Mouse (Mus musculus) heart, adult 8-10 months (tissue): ENCODE data around the gene Mmp25. TPM values are rescaled to one million over a fixed set of nuclear protein-coding genes. Genes with fewer than 3 reads are reported as not detected.
"Not testable (repeated sequence)": the region's sequence is repeated elsewhere in the genome, so short reads cannot be mapped to it uniquely, and the experiment has no call there.

Source experiments
- DNase-seq: peaks from one replicate; pipeline ENCODE4 v3.0.0; 2022; ENCODE audit warnings: low spot score
- total RNA-seq, 4 experiments: library from RNA; stranded (reverse); gene quantifications; 2 replicates each; pipeline ENCODE4 v1.2.4; 2022

Gene Mmp25
- total RNA-seq, 4 experiments from 2014 or later = 0.06 TPM; not detected in 3

DNA sequence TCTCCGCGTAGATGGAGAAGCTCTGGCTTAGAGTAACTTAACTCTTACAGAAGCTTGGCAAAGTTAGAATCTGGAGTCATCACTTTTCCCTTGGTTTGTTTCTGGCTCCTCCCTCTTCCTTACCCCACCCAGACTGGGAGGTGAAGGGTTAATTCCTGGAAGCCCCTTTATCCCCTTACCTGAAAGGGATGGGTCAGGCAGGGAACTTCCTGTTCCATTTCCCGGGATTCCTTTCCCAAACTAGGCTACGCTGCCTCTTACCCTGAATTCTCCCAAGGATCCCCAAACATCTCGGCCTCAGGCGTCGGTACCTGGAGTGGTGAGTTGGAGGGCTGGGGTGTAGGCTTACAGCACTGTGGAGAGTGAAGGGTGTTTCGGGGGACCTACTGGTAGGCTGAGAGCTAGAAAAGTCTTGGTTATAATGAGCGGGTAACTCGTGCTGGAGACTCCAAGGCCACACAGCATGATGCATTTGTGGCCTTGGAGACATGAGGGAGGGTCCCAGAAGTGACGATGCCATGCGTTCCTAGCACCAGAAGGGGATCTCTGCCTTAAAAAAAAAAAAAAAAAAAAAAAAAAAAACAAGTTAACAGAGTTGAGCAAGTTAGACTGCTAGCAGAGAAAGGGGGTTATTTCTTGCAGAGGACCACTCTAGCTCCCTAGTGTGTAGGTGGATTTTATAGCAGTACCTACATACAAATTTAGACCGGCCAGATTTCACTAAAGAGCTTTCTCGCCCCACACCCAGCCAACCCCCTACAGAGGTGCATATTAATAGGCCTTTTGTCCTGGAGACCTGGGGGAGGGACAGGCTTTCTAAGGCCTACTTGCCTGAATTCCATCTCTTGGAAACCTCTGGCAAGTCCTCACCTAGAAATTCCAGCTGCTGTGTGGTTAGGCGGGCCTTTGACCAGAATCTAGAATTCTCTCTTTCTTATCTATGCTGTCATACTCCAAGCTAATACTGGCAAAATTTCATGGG lies 44.1 kb downstream of the Mmp25 start, which contains the start of gene Zscan10:
Gene Zscan10, plus strand, starts transcription at position 216 of the 982 bp plus-strand sequence.
- DNase-seq = no peak

GRCm38 (mm10) chr17:23599605-23600063 lies 45.4 kb downstream of the Mmp25 start:
- no peak for DNase-seq

DNA sequence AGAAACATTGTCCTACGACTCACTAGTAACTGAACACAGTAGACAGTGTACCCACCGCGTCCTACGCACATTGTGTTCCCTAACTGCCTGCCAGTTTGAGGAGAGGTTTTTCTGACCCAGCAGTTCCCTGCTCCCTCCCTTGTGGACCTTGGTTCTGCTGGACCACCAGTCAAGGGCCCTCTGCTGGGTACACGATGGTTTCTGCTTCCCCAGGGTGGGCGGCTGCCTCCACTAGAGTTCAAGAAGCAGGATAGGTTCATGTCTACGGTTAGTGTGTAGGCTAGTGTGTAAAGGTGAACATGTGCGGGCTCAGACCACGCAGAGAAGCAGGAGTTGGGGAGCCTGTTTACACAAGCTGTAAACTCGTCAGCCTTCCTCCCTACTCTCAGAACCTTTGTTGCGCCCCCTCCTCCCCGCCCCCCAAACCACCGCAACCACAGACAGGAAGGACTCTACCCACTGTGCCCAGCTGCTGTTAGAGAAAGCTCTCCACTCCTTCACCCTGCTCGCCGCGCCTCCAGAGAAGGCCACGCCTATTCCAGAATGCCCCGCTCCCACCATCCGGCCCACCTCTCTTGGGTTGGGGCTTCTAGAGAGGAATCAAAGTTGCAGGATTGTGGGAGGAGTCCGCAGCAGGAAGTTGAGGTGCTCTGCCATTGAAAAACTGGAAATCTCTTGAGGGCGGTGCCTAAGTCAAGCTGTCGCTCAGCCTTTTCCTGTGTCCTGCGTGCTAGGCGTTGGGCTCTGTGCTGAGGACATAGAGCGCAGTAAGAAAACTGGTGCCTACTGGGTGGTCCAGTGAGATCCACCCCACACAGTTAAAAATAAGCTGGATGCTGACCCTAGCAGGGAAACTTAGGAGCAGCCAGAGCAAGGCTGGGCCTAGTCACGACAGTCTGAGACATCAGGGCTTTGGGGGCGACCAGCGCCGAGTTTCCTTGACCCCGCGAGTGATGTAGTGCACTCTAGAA lies 46.2 kb downstream of the Mmp25 start, which contains the start of gene Zfp13:
Gene Zfp13, minus strand, starts transcription at position 906 of the 971 bp plus-strand sequence.
- DNase-seq = peak; percentile 91

GRCm38 (mm10) chr17:23595139-23595538 lies 49.9 kb downstream of the Mmp25 start:
- not testable (repeated sequence) for DNase-seq

GRCm38 (mm10) chr17:23592926-23593300 lies 52.2 kb downstream of the Mmp25 start:
- no peak for DNase-seq

- peak; percentile 89 for DNase-seq
These were observed 52.7 kb downstream of the Mmp25 start for GRCm38 (mm10) chr17:23592208-23592925.

DNA sequence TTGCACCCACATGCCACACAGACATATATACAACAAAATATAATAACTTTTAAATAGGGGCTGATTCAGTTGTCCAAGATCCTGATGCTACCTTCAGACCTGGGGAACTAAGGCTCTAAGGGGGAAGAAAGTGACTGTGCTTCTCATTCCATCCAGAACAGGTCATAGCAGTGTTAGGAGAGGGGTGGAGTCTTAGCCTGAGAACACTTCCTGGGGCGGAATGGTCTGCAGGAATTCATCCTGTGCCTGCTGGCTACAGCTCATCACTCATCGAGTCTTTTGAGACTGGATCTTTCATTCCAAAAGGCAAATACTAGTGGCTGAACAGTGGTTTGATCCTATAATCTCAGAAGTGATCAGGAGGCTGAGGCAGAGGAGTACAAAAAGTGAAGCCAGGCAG lies 57.8 kb downstream of the Mmp25 start:
- DNase-seq = no peak

DNA sequence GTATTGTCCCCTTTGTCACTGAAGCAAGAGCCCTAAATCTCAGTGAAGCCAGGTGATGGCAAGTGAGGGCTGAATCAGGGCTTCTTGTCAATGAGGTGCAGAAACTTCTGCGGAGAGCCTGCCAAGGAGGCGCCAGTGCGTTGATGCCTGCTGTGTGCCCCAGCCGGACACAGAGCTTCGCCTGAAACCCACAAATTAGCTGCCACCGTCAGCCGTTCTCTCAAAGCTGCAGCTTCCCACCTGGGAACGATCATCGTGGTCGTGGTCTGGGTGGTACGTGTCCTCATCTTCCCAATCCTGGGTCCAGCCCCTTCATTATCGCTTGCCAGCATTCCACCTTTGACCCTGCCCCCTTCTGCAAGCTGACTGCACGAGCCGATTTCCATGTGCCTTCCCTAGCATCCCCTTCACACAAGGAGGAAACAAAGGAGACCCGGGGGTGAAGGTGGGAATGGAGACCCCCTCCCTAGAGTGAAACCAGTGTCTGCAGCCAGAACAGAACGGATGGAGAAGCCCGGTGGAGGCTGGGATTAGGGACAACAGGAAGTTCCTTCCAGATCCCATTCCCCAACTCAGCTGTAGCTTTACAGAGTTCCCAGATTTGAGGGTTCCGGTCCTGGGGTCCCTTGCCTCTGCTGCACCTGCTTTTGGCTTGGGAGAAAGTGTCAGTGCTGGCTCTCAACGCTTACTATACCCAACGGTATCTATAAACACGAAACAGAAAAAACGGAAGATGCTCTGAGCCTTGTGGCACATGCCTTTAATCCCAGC lies 59.2 kb downstream of the Mmp25 start:
- peak; percentile 39 for DNase-seq

DNA sequence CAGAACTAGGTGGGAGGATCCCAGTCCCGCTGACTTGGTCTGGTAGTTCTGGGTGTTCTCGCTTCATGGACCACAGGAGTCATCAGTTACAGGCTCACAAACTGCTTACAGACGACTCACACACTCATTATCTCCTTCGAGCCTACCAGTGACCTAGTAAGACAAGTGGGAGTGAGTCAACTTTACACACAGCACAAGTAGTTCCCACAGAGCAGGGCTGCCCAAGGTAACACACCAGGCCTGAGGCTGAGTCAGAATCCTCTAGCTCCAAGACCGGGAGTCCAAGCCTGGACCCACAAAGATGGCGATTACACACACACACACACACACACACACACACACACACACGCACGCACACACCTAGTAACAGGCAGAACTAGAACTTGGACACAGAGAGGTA lies 60.3 kb downstream of the Mmp25 start:
- DNase-seq = no peak

Other genes with a start within 250 kb of the Mmp25 start
- gene Vmn2r117, start 165.6 kb downstream of the Mmp25 start, total RNA-seq = not detected
- 1 to 10 TPM; 4.9 to 6.5 (median 5.8) TPM for gene Zfp213, start 81.0 kb downstream of the Mmp25 start, total RNA-seq
- 1 to 10 TPM; 1.9 to 5.9 (median 4.4) TPM for gene Zfp13, start 45.8 kb downstream of the Mmp25 start, total RNA-seq
- not detected for gene Zscan10, start 44.4 kb downstream of the Mmp25 start, total RNA-seq
- not detected for gene Bicdl2, start 15.2 kb upstream of the Mmp25 start, total RNA-seq
- gene Hcfc1r1, start 28.3 kb upstream of the Mmp25 start, total RNA-seq = 100 to 1,000 TPM; 200 to 231 (median 211) TPM
- 10 to 100 TPM in 3 of 4 experiments, 1 to 10 TPM in 1; 8.8 to 11.6 (median 11.0) TPM for gene Thoc6, start 28.6 kb upstream of the Mmp25 start, total RNA-seq
- gene Tnfrsf12a, start 32.2 kb upstream of the Mmp25 start, total RNA-seq = 100 to 1,000 TPM in 2 of 4 experiments, 10 to 100 TPM in 2; 55.7 to 113 (median 85.0) TPM
- gene Cldn6, start 34.0 kb upstream of the Mmp25 start, total RNA-seq = not detected
- under 1 TPM in 1 of 4 experiments, not detected in 3; 0.19 TPM for gene Cldn9, start 38.7 kb upstream of the Mmp25 start, total RNA-seq
- gene 1520401A03Rik, start 77.5 kb upstream of the Mmp25 start, total RNA-seq = not detected
- 1 to 10 TPM in 2 of 4 experiments, under 1 TPM in 2; 0.78 to 1.5 (median 1.1) TPM for gene Pkmyt1, start 81.1 kb upstream of the Mmp25 start, total RNA-seq
- gene Paqr4, start 95.6 kb upstream of the Mmp25 start, total RNA-seq = 10 to 100 TPM; 22.4 to 29.0 (median 26.4) TPM
- under 1 TPM in 1 of 4 experiments, not detected in 3; 0.26 TPM for gene Kremen2, start 100.6 kb upstream of the Mmp25 start, total RNA-seq
- gene Flywch1, start 126.3 kb upstream of the Mmp25 start, total RNA-seq = 10 to 100 TPM; 40.8 to 42.0 (median 40.9) TPM
- gene Flywch2, start 140.8 kb upstream of the Mmp25 start, total RNA-seq = 1 to 10 TPM in 1 of 4 experiments, under 1 TPM in 2, not detected in 1; 0.41 to 1.2 (median 0.87) TPM
- gene Srrm2, start 145.3 kb upstream of the Mmp25 start, total RNA-seq = 100 to 1,000 TPM; 151 to 179 (median 164) TPM
- gene Elob, start 183.9 kb upstream of the Mmp25 start, total RNA-seq = 100 to 1,000 TPM; 321 to 411 (median 362) TPM
- not detected for gene Prss33, start 190.8 kb upstream of the Mmp25 start, total RNA-seq
- not detected for gene Prss32, start 198.6 kb upstream of the Mmp25 start, total RNA-seq
- gene Prss41, start 198.9 kb upstream of the Mmp25 start, total RNA-seq = under 1 TPM in 2 of 4 experiments, not detected in 2; 0.14 to 0.16 TPM
- not detected for gene Prss21, start 222.8 kb upstream of the Mmp25 start, total RNA-seq
- gene Dcpp1, start 235.6 kb upstream of the Mmp25 start, total RNA-seq = not detected
- gene Dcpp2, start 235.6 kb upstream of the Mmp25 start, total RNA-seq = not detected